Comparison of ENCODE assay signal across 11 mouse cellular contexts in genomic region chr12:49390926-49391304, GRCm38 (mm10). TPM values are rescaled to one million over a fixed set of nuclear protein-coding genes. Genes with fewer than 3 reads are reported as not detected.
A peak's percentile ranks its signal among the peaks of the same experiment; 100 is the strongest.
DNase-seq lines count a peak whose midpoint lies in the region; ATAC-seq and TF ChIP-seq lines count a peak whose summit lies in the region.
"Had no signal": no experiment of that assay in that cellular context is flagged by ENCODE, and none has a peak within 500 bp of the region (broad histone marks: within the 10 kb centered on the region; RNA-seq: fewer than 3 reads in every experiment).

No protein-coding gene starts in this region.

- WGBS in heart, embryonic 11.5 days (ENCODE audit: insufficient replicate concordance), result 2% methylated on average over 9 of the region's 9 CpGs
- 12% methylated on average over 9 of the region's 9 CpGs for WGBS in thymus, adult 2 months
- WGBS in liver, embryonic 12.5 days (ENCODE audit: insufficient replicate concordance), result 4% methylated on average over 9 of the region's 9 CpGs

- H3K4me2 ChIP-seq in heart, embryonic 11.5 days, result peak overlapping the region; percentile 63
- H3K4me2 ChIP-seq in liver, embryonic 12.5 days, result 0 out of 2 replicates have a peak overlapping the region, but pooled peaks have one; percentile 15

- no peak for DNase-seq in heart, adult 9 months (ENCODE audit: low spot score in 2 of 2)
- DNase-seq in thymus, adult 2 months, result no peak
- no peak for DNase-seq in thymus, postnatal 25 days
- DNase-seq in urinary bladder, adult 18-20 months (ENCODE audit: low spot score in 2 of 2), result no peak
- no peak for DNase-seq in retina, embryonic 14.5 days (ENCODE audit: low spot score)
- no peak for DNase-seq in gastrocnemius, postnatal 36 days

- H3K4me3 ChIP-seq in heart, embryonic 11.5 days (ENCODE audit: low read depth, low read length), result peak overlapping the region; percentile 26
- H3K4me3 ChIP-seq in thymus, adult 2 months (ENCODE audit: control insufficient read depth, insufficient read depth, low read length), result no peak overlapping the region
- no peak overlapping the region for H3K4me3 ChIP-seq in liver, embryonic 12.5 days

- H3K27me3 ChIP-seq in heart, embryonic 11.5 days (ENCODE audit: control insufficient read depth, insufficient read depth, low read length), result peaks cover 63% of the 10 kb centered on the region
- peaks cover 8% of the 10 kb centered on the region; the same call in 1 of the 2 replicates for H3K27me3 ChIP-seq in thymus, adult 2 months (ENCODE audit: control insufficient read depth, insufficient read depth, low read length)
- H3K27me3 ChIP-seq in liver, embryonic 12.5 days (replicated peaks), result peaks cover 62% of the 10 kb centered on the region

- no peak for TF ChIP-seq POLR2A in thymus, adult 2 months (IDR thresholded peaks at IDR 0.05; ENCODE audit: control insufficient read depth, extremely low read depth, insufficient read depth, low read length, poor library complexity)

- H3K9ac ChIP-seq in heart, embryonic 11.5 days (ENCODE audit: low read depth, low read length), result no peak overlapping the region
- no peak overlapping the region for H3K9ac ChIP-seq in liver, embryonic 12.5 days

- no peak for ATAC-seq in heart, embryonic 11.5 days (replicated peaks; ENCODE audit: insufficient number of reproducible peaks, low FRiP score, low TSS enrichment)
- ATAC-seq in liver, embryonic 12.5 days, result no peak
- ATAC-seq: activated CD4-positive, CD25-positive, alpha-beta regulatory T cell, adult 4 months had no signal

- H3K36me3 ChIP-seq in heart, embryonic 11.5 days (ENCODE audit: control insufficient read depth, insufficient read depth, low read length), result no peaks in the 10 kb centered on the region
- H3K36me3 ChIP-seq in thymus, adult 2 months (ENCODE audit: control insufficient read depth, insufficient read depth, low read length), result no peaks in the 10 kb centered on the region
- no peaks in the 10 kb centered on the region for H3K36me3 ChIP-seq in liver, embryonic 12.5 days

- intact Hi-C loops in gastrocnemius, postnatal 36 days (cut with DNase I), result no loop called here

- TF ChIP-seq CTCF in thymus, adult 2 months (IDR thresholded peaks at IDR 0.05; ENCODE audit: borderline replicate concordance, control insufficient read depth, extremely low read depth, insufficient read depth, low read length, poor library complexity), result no peak

- H3K4me1 ChIP-seq in heart, embryonic 11.5 days (ENCODE audit: control insufficient read depth, insufficient read depth, low read length), result no peaks in the 10 kb centered on the region
- no peaks in the 10 kb centered on the region for H3K4me1 ChIP-seq in thymus, adult 2 months (replicated peaks; ENCODE audit: control insufficient read depth, insufficient read depth, low read length)
- H3K4me1 ChIP-seq in liver, embryonic 12.5 days, result no peaks in the 10 kb centered on the region

- no peaks in the 10 kb centered on the region for H3K9me3 ChIP-seq in heart, embryonic 11.5 days (replicated peaks; ENCODE audit: control insufficient read depth, low read length)
- H3K9me3 ChIP-seq in liver, embryonic 12.5 days (replicated peaks), result no peaks in the 10 kb centered on the region

- H3K27ac ChIP-seq in heart, embryonic 11.5 days (ENCODE audit: low read depth, low read length), result no peak overlapping the region
- peak overlapping the region; percentile 39; the same call in 1 of the 2 replicates for H3K27ac ChIP-seq in thymus, adult 2 months (ENCODE audit: control insufficient read depth, insufficient read depth, low read length)
- no peak overlapping the region for H3K27ac ChIP-seq in liver, embryonic 12.5 days

RNA-seq across cellular contexts. Expression of gene Gm43517, which starts 5.9 kb away (rescaled TPM):
- not detected in 2 replicates for polyA plus RNA-seq in heart, embryonic 11.5 days (2014; fragmentation: Nextera tagmentation; extraction: Ambion mirVana)
- 0.06 and 0.13 TPM in 2 replicates for polyA plus RNA-seq in thymus, adult 2 months (2012; rRNA removed)
- not detected in 2 replicates for polyA plus RNA-seq in liver, embryonic 12.5 days (2016; fragmentation: Nextera tagmentation; extraction: Ambion mirVana)
- not detected for total RNA-seq in gastrocnemius, postnatal 36 days (2021)
- total RNA-seq: common myeloid progenitor, adult 5-6 weeks had no signal
- polyA plus RNA-seq: activated CD4-positive, CD25-positive, alpha-beta regulatory T cell, adult 4 months; spleen, adult 2 months had no signal

RNA-seq across cellular contexts. Expression of gene Foxg1, which starts 8.5 kb away (rescaled TPM):
- 1.5 TPM in 2 replicates for polyA plus RNA-seq in heart, embryonic 11.5 days (2014; fragmentation: Nextera tagmentation; extraction: Ambion mirVana)
- polyA plus RNA-seq in thymus, adult 2 months (2012; rRNA removed), result 4.8 and 5.2 TPM in 2 replicates
- polyA plus RNA-seq in liver, embryonic 12.5 days (2016; fragmentation: Nextera tagmentation; extraction: Ambion mirVana), result 0.06 TPM in 1 of 2 replicates, not detected in the other
- not detected for total RNA-seq in gastrocnemius, postnatal 36 days (2021)
- total RNA-seq: common myeloid progenitor, adult 5-6 weeks had no signal
- polyA plus RNA-seq: activated CD4-positive, CD25-positive, alpha-beta regulatory T cell, adult 4 months; spleen, adult 2 months had no signal
